Mouse (Mus musculus) liver, embryonic 11.5 days (tissue): ENCODE measurements around the gene Osbpl6. TPM values are rescaled to one million over a fixed set of nuclear protein-coding genes. Genes with fewer than 3 reads are reported as not detected.

Experiments used
- ATAC-seq: fragments of 200-750 bp; cut with Nextera tagmentation; replicated peaks from 2 replicates; pipeline ENCODE4 v1.8.0; 2017; ENCODE audit warnings: moderate number of reproducible peaks, mild to moderate bottlenecking, moderate TSS enrichment, moderate library complexity; ENCODE audit not compliant: low FRiP score
- DNase-seq: peaks from one replicate; pipeline ENCODE4 v3.0.0-alpha.2; 2017; ENCODE audit warnings: low spot score
- H3K27ac ChIP-seq: fragments of 300-500 bp; sonication (generic); 2 replicates; pipeline ENCODE4 v1.5.1; 2014; ENCODE audit warnings: mild to moderate bottlenecking, low read depth, low read length, control low read depth
- H3K27me3 ChIP-seq: fragments of 300-500 bp; sonication (generic); replicated peaks from 2 replicates; pipeline ENCODE4 v1.6.1; 2014; ENCODE audit warnings: low read length, mixed read lengths; ENCODE audit not compliant: control insufficient read depth, insufficient read depth
- H3K36me3 ChIP-seq: fragments of 300-500 bp; sonication (generic); 2 replicates; pipeline ENCODE4 v1.6.1; 2014; ENCODE audit warnings: mild to moderate bottlenecking, low read length, moderate library complexity, mixed read lengths; ENCODE audit not compliant: control insufficient read depth, insufficient read depth
- H3K4me1 ChIP-seq: fragments of 300-500 bp; sonication (generic); replicated peaks from 2 replicates; pipeline ENCODE4 v1.6.1; 2014; ENCODE audit warnings: low read length, mixed read lengths; ENCODE audit not compliant: control insufficient read depth, insufficient read depth
- H3K4me2 ChIP-seq: fragments of 300-500 bp; sonication (generic); 2 replicates; pipeline ENCODE4 v1.6.1; 2014; ENCODE audit warnings: mild to moderate bottlenecking, control low read depth, moderate library complexity
- H3K4me3 ChIP-seq: fragments of 300-500 bp; sonication (generic); 2 replicates; pipeline ENCODE4 v1.5.1; 2014; ENCODE audit warnings: low read depth, low read length, control low read depth
- H3K9ac ChIP-seq: fragments of 300-500 bp; sonication (generic); 2 replicates; pipeline ENCODE4 v1.6.1; 2014; ENCODE audit warnings: low read depth, low read length, control low read depth
- H3K9me3 ChIP-seq: fragments of 300-500 bp; sonication (generic); 2 replicates; pipeline ENCODE4 v1.6.1; 2016; ENCODE audit warnings: low read length, inconsistent platforms, mixed read lengths; ENCODE audit not compliant: control insufficient read depth
- WGBS: fragments of 180-500 bp; shearing (Covaris S2); extraction: QIAGEN DNeasy Blood & Tissue Kit; methylation state at CpG from one replicate; pipeline ENCODE4 v1.1.7; 2014; 5-methylcytosine and 5-hydroxymethylcytosine counted together
- polyA plus RNA-seq: library from polyadenylated mRNA; unstranded; fragments of >200 nt; fragmentation: Nextera tagmentation; extraction: Ambion mirVana; gene quantifications from 2 replicates; pipeline ENCODE4 v1.2.1, GENCODE M21; 2014

The Osbpl6 gene
- polyA plus RNA-seq, 1 experiment from 2014 or later = 3.4 TPM

DNA sequence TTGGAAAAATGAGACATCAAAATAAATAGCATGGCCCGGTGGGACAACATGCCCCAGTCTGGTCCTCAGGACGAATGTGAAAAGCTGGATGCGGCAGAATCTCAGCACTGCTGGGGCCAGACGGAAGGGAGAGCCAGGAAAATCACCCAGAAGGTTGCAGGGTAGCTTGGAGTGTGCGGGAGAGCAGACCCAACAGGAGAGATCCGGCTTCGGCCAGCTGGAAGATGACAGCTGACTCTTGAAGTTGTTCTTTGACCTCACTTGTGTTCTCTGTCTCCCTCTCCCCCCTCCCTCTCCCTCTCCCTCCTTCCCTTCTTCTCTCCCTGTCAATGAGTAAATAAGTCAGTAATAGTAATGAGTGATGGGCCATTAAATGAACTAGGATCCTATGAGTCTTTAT, 27.9 kb downstream of the Osbpl6 start:
- DNase-seq (no peak), ATAC-seq (no peak)
- H3K4me3 ChIP-seq = no peak overlapping the region
- no peak overlapping the region for H3K27ac ChIP-seq
- no peak overlapping the region for H3K9ac ChIP-seq
- no peaks in the 10 kb centered on the region for H3K4me1 ChIP-seq
- no peaks in the 10 kb centered on the region for H3K9me3 ChIP-seq
- no peaks in the 10 kb centered on the region for H3K27me3 ChIP-seq
- no peak overlapping the region for H3K4me2 ChIP-seq
- 72% methylated on average over 7 of the region's 7 CpGs for WGBS
- no peaks in the 10 kb centered on the region for H3K36me3 ChIP-seq

GRCm38 (mm10) chr2:76435667-76436239, 29.4 kb downstream of the Osbpl6 start:
- no peaks in the 10 kb centered on the region for H3K27me3 ChIP-seq
- H3K27ac ChIP-seq = no peak overlapping the region

GRCm38 (mm10) chr2:76437372-76437771, 31.1 kb downstream of the Osbpl6 start:
- 93% methylated on average over 2 of the region's 2 CpGs for WGBS
- H3K27me3 ChIP-seq = no peaks in the 10 kb centered on the region
- H3K4me3 ChIP-seq = no peak overlapping the region
- no peaks in the 10 kb centered on the region for H3K9me3 ChIP-seq
- H3K36me3 ChIP-seq = no peaks in the 10 kb centered on the region
- H3K27ac ChIP-seq = no peak overlapping the region
- no peaks in the 10 kb centered on the region for H3K4me1 ChIP-seq
- no peak overlapping the region for H3K4me2 ChIP-seq
- ATAC-seq (no peak), DNase-seq (no peak)
- H3K9ac ChIP-seq = no peak overlapping the region

More at GRCm38 (mm10) chr2:76435667-76436239, 29.4 kb downstream of the Osbpl6 start:
- H3K9ac ChIP-seq = no peak overlapping the region
- H3K9me3 ChIP-seq = no peaks in the 10 kb centered on the region
- WGBS = 76% methylated on average over 7 of the region's 7 CpGs
- DNase-seq = no peak
- no peak overlapping the region for H3K4me2 ChIP-seq
- H3K4me3 ChIP-seq = no peak overlapping the region
- no peaks in the 10 kb centered on the region for H3K4me1 ChIP-seq
- H3K36me3 ChIP-seq = no peaks in the 10 kb centered on the region
- no peak for ATAC-seq

DNA sequence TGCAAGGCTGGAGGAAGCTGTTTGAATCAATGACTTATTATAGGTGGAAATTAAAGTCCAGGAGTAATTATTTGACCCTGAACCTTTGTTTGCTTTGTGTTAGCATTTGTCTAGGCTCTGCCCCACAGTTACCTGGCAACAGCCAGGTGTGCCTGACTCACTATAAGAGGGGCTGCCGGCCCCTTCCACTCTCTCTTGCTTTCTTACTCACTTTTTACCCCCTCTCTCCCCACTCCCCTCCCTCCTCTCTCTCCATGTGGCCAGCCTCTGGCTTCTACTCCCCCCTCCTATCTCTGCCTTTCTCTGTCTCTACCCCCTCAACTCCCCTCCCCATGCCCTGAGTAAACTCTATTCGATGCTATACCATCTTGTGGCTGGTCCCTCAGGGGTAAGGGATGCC, 33.2 kb downstream of the Osbpl6 start:
- 31% methylated on average over 2 of the region's 2 CpGs for WGBS
- ATAC-seq = no peak
- Histone ChIP-seq H3K36me3 (no peaks in the 10 kb centered on the region), H3K9ac (no peak overlapping the region), H3K27ac (no peak overlapping the region), H3K9me3 (no peaks in the 10 kb centered on the region), H3K27me3 (no peaks in the 10 kb centered on the region), H3K4me3 (no peak overlapping the region), H3K4me2 (no peak overlapping the region), H3K4me1 (no peaks in the 10 kb centered on the region)
- no peak for DNase-seq

DNA sequence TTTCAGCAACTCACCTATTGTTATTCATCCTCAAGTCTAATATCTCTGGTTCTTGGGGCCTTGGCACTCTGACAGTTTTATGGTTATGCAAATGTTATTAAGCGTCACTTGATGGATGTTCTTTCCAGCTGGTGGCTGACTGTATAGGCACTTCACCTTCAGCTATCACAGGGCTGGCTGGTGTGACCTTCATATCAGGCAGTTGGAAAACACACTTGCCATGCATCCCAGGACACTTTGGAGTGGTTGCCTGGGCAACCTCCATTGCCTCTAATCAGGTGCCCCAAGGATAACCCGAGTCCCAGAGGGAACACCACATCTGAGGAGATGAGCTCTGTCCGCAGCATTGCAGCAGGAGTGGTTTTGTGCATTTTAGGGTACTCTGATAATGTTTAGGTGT, 35.8 kb downstream of the Osbpl6 start:
- DNase-seq = no peak
- ATAC-seq = no peak
- WGBS = 53% methylated on average over 3 of the region's 3 CpGs
- Histone ChIP-seq H3K27ac (no peak overlapping the region), H3K27me3 (no peaks in the 10 kb centered on the region), H3K36me3 (no peaks in the 10 kb centered on the region), H3K4me3 (no peak overlapping the region), H3K9ac (no peak overlapping the region), H3K9me3 (no peaks in the 10 kb centered on the region), H3K4me1 (no peaks in the 10 kb centered on the region), H3K4me2 (no peak overlapping the region)

- Histone ChIP-seq H3K4me1 (no peaks in the 10 kb centered on the region), H3K4me3 (no peak overlapping the region), H3K36me3 (no peaks in the 10 kb centered on the region), H3K27me3 (no peaks in the 10 kb centered on the region), H3K27ac (no peak overlapping the region), H3K4me2 (no peak overlapping the region), H3K9ac (no peak overlapping the region), H3K9me3 (no peaks in the 10 kb centered on the region)
- ATAC-seq (no peak), DNase-seq (no peak)
- 80% methylated on average over 6 of the region's 6 CpGs for WGBS
Observed at GRCm38 (mm10) chr2:76449836-76450355, 43.6 kb downstream of the Osbpl6 start.

- no peaks in the 10 kb centered on the region for H3K4me1 ChIP-seq
- ATAC-seq (no peak), DNase-seq (no peak)
- no peak overlapping the region for H3K4me3 ChIP-seq
- H3K36me3 ChIP-seq = no peaks in the 10 kb centered on the region
- no peaks in the 10 kb centered on the region for H3K27me3 ChIP-seq
- H3K4me2 ChIP-seq = no peak overlapping the region
- H3K9me3 ChIP-seq = no peaks in the 10 kb centered on the region
- no peak overlapping the region for H3K27ac ChIP-seq
- no peak overlapping the region for H3K9ac ChIP-seq
- 91% methylated on average over 5 of the region's 5 CpGs for WGBS
Observed at GRCm38 (mm10) chr2:76466723-76467122, 60.4 kb downstream of the Osbpl6 start.

- WGBS = 81% methylated on average over 8 of the region's 8 CpGs
- DNase-seq = no peak
- Histone ChIP-seq H3K27ac (no peak overlapping the region), H3K4me1 (no peaks in the 10 kb centered on the region), H3K9me3 (no peaks in the 10 kb centered on the region), H3K4me2 (no peak overlapping the region), H3K4me3 (no peak overlapping the region), H3K9ac (no peak overlapping the region), H3K27me3 (no peaks in the 10 kb centered on the region), H3K36me3 (no peaks in the 10 kb centered on the region)
- no peak for ATAC-seq
Observed at GRCm38 (mm10) chr2:76468204-76468603, 61.9 kb downstream of the Osbpl6 start.

- Histone ChIP-seq H3K27ac (no peak overlapping the region), H3K4me2 (no peak overlapping the region), H3K9ac (no peak overlapping the region), H3K9me3 (no peaks in the 10 kb centered on the region), H3K4me3 (no peak overlapping the region), H3K36me3 (no peaks in the 10 kb centered on the region), H3K27me3 (no peaks in the 10 kb centered on the region), H3K4me1 (no peaks in the 10 kb centered on the region)
- WGBS = 75% methylated on average over 6 of the region's 6 CpGs
- no peak for ATAC-seq
- no peak for DNase-seq
Observed at GRCm38 (mm10) chr2:76469091-76469750, 62.9 kb downstream of the Osbpl6 start.
